Mouse (Mus musculus): ENCODE measurements around the gene Cks2. TPM values are rescaled to one million over a fixed set of nuclear protein-coding genes. Genes with fewer than 3 reads are reported as not detected.
"Not testable (repeated sequence)": the region's sequence is repeated elsewhere in the genome, so short reads cannot be mapped to it uniquely, and the experiment has no call there.

The Cks2 gene
- polyA plus RNA-seq, 1 experiment from 2014 or later, result 414 TPM

DNA sequence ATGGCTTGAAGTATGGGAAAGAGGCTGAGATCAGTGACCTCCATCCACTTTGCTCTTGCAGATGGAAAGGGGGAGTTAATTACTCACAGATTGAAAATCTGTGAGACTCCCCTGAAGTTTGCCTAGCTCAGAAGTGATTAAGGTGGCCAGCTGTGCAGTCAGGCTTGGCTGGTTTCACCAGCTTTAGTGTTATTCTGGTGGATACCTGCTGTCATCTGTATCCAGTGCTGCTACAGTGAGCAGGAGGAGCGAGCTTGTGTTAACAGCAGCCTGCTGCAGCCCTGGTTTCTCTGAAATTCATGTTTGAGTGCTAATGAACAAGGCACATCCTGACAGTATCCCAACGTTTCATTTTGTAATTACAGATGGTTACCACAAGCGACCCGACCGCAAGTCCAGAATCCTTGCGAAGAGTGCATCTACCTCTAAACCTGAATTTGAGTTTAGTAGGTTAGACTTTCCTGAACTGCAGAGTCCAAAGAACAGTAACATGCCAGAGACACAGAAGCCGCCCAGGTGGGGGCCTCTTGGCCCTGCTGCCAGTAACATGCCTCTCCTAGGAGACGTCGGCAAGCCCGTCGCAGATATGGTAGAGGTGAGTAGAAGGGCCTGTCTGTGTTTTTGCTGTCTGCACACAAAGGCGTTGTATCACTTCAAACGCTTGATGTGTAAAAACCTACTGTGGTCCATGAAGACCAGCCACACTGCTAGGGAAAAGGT lies 11.6 kb downstream of the Cks2 start:
- H3K27ac ChIP-seq (ENCODE audit: low read depth, low read length), result 0 out of 2 replicates have a peak overlapping the region, but pooled peaks have one; percentile 4
- ATAC-seq (ENCODE audit: low FRiP score, low TSS enrichment), result peak; percentile 44; the same call in 1 of the 2 replicates

DNA sequence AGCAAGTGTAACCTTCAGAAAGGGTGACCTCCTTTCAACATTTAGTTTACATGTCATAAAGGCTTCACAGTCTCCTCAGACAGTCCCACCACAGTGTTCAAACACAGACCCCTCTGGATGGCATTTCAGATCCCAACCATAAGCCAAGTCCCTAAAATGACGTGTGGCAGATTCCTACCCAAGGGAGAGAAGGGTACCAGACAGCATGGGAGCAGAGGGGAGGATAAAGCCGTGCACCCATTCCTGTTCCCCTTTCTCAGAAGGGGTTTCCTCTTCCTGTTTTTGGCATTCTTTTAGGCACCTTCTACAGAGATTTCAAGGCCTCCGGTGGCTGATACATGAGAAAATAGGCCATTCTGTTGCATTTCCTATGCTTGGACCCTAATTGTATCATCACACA lies 13.1 kb downstream of the Cks2 start:
- H3K9ac ChIP-seq (ENCODE audit: low read depth, low read length), result no peak overlapping the region
- peaks cover 80% of the 10 kb centered on the region for H3K36me3 ChIP-seq (ENCODE audit: control insufficient read depth, insufficient read depth, low read length)
- no peak overlapping the region for H3K27ac ChIP-seq (ENCODE audit: low read depth, low read length)
- H3K9me3 ChIP-seq (ENCODE audit: control insufficient read depth, low read length), result no peaks in the 10 kb centered on the region
- H3K4me2 ChIP-seq (replicated peaks; ENCODE audit: low read depth, low read length), result no peak overlapping the region
- no peaks in the 10 kb centered on the region for H3K27me3 ChIP-seq (ENCODE audit: control insufficient read depth, insufficient read depth, low read length)
- H3K4me1 ChIP-seq (ENCODE audit: control insufficient read depth, insufficient read depth, low read length), result no peaks in the 10 kb centered on the region
- ATAC-seq (ENCODE audit: low FRiP score, low TSS enrichment), result no peak
- 93% methylated on average over 3 of the region's 3 CpGs for WGBS
- no peak overlapping the region for H3K4me3 ChIP-seq (ENCODE audit: low read length)

More for the DNA sequence above, 11.6 kb downstream of the Cks2 start:
- Histone ChIP-seq H3K27me3 (ENCODE audit: control insufficient read depth, insufficient read depth, low read length) (no peaks in the 10 kb centered on the region), H3K4me2 (replicated peaks; ENCODE audit: low read depth, low read length) (no peak overlapping the region), H3K36me3 (ENCODE audit: control insufficient read depth, insufficient read depth, low read length) (peaks cover 73% of the 10 kb centered on the region), H3K4me3 (ENCODE audit: low read length) (no peak overlapping the region), H3K9ac (ENCODE audit: low read depth, low read length) (no peak overlapping the region), H3K9me3 (ENCODE audit: control insufficient read depth, low read length) (no peaks in the 10 kb centered on the region), H3K4me1 (ENCODE audit: control insufficient read depth, insufficient read depth, low read length) (peaks cover 5% of the 10 kb centered on the region; the same call in 1 of the 2 replicates)
- WGBS, result 89% methylated on average over 13 of the region's 13 CpGs

DNA sequence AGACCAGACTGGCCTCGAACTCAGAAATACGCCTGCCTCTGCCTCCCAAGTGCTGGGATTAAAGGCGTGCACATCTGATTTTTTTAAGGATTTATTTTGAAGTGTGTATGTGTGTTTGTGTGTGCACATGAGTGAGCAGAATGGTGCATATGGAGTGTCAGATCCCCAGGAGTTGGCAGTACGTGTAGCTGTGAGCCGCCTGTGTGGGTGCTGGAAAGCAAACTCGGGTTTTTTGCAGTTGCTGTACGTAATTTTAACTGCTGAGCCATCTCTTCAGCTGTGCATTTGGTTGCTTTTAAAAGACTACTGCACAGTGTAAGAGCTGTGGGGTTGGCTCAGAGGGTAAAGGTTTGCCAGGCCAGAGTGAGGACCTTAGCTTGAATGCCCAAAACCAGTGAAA lies 14.5 kb downstream of the Cks2 start:
- Histone ChIP-seq H3K36me3 (ENCODE audit: control insufficient read depth, insufficient read depth, low read length) (peaks cover 79% of the 10 kb centered on the region), H3K27me3 (ENCODE audit: control insufficient read depth, insufficient read depth, low read length) (no peaks in the 10 kb centered on the region), H3K4me3 (ENCODE audit: low read length) (no peak overlapping the region), H3K9ac (ENCODE audit: low read depth, low read length) (no peak overlapping the region), H3K4me1 (ENCODE audit: control insufficient read depth, insufficient read depth, low read length) (no peaks in the 10 kb centered on the region), H3K4me2 (replicated peaks; ENCODE audit: low read depth, low read length) (no peak overlapping the region), H3K27ac (ENCODE audit: low read depth, low read length) (no peak overlapping the region), H3K9me3 (ENCODE audit: control insufficient read depth, low read length) (no peaks in the 10 kb centered on the region)
- ATAC-seq (ENCODE audit: low FRiP score, low TSS enrichment), result no peak
- 97% methylated on average over 7 of the region's 7 CpGs for WGBS

DNA sequence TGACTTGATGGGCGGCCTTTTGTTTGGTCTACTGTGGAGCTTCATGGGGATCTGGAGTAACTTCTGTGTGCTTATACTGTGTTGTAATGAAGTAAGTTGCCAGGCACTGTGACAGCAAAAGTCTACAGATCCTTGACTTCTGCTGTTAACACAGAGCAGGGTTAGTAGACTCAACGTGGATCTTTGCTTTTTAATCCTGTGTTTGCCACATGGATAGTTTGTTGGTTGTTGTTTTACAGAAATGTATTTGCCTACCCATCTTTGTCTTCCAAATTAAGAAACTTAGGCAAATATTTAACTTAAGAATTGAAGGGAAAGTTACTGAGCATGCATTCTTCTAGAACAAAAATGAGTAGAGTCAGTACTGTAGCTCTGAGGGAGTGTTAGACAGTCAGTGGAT lies 18.5 kb downstream of the Cks2 start:
- Histone ChIP-seq H3K9me3 (ENCODE audit: control insufficient read depth, low read length) (no peaks in the 10 kb centered on the region), H3K27me3 (ENCODE audit: control insufficient read depth, insufficient read depth, low read length) (no peaks in the 10 kb centered on the region), H3K4me3 (ENCODE audit: low read length) (no peak overlapping the region), H3K4me2 (replicated peaks; ENCODE audit: low read depth, low read length) (no peak overlapping the region), H3K36me3 (ENCODE audit: control insufficient read depth, insufficient read depth, low read length) (peaks cover 68% of the 10 kb centered on the region), H3K4me1 (ENCODE audit: control insufficient read depth, insufficient read depth, low read length) (no peaks in the 10 kb centered on the region), H3K9ac (ENCODE audit: low read depth, low read length) (no peak overlapping the region), H3K27ac (ENCODE audit: low read depth, low read length) (no peak overlapping the region)
- WGBS, result 83% methylated on average over 2 of the region's 2 CpGs
- no peak for ATAC-seq (ENCODE audit: low FRiP score, low TSS enrichment)

DNA sequence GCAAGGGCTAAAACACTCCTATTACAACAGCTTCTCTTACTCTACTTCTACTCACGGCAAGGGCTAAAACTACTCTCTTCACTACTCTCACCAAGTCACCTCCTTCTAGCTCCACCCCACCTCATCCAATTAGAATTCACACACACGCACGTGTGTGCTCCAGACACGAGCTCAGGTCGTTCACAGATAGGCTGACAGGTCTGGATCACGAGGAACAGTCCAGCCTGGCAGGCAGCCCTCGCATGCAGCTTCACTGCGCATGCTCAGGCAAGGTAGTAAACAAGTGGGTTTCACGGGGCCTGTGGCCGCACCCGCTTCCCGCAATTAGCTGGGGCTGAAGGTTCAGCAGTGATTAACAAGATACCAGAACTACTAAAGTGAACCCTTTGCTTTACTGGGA lies 23.2 kb downstream of the Cks2 start:
- H3K9me3 ChIP-seq (ENCODE audit: control insufficient read depth, low read length); H3K4me3 ChIP-seq (ENCODE audit: low read length); H3K27me3 ChIP-seq (ENCODE audit: control insufficient read depth, insufficient read depth, low read length); H3K27ac ChIP-seq (ENCODE audit: low read depth, low read length); ATAC-seq (ENCODE audit: low FRiP score, low TSS enrichment); H3K4me1 ChIP-seq (ENCODE audit: control insufficient read depth, insufficient read depth, low read length); H3K4me2 ChIP-seq (replicated peaks; ENCODE audit: low read depth, low read length); H3K9ac ChIP-seq (ENCODE audit: low read depth, low read length): not testable (repeated sequence)
- WGBS, result 87% methylated on average over 12 of the region's 12 CpGs
- peaks cover 60% of the 10 kb centered on the region for H3K36me3 ChIP-seq (ENCODE audit: control insufficient read depth, insufficient read depth, low read length)

DNA sequence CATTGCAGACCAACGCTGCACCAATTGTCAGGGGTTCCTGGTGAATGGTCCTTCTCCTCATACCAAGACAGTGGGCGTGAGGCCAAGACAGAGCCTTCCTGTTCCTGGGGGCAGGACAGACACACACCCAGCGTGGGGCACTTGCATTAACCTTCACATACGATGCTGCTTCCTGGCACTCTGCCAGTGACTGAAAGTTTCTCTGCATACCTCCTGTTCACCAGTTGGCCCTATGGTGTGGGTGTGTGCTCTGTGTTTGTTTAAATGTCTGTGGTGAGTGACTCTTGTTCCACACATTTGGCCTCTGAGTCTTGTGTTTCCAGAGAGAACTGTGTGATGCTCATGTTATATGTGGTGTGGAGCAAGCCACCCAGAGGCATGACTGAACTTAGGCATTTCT lies 31.6 kb downstream of the Cks2 start:
- no peak overlapping the region for H3K4me2 ChIP-seq (replicated peaks; ENCODE audit: low read depth, low read length)
- no peak overlapping the region for H3K27ac ChIP-seq (ENCODE audit: low read depth, low read length)
- H3K4me1 ChIP-seq (ENCODE audit: control insufficient read depth, insufficient read depth, low read length), result no peaks in the 10 kb centered on the region
- H3K4me3 ChIP-seq (ENCODE audit: low read length), result no peak overlapping the region
- ATAC-seq (ENCODE audit: low FRiP score, low TSS enrichment), result no peak
- H3K9ac ChIP-seq (ENCODE audit: low read depth, low read length), result no peak overlapping the region
- WGBS, result 82% methylated on average over 4 of the region's 4 CpGs
- H3K27me3 ChIP-seq (ENCODE audit: control insufficient read depth, insufficient read depth, low read length), result no peaks in the 10 kb centered on the region
- H3K9me3 ChIP-seq (ENCODE audit: control insufficient read depth, low read length), result no peaks in the 10 kb centered on the region
- H3K36me3 ChIP-seq (ENCODE audit: control insufficient read depth, insufficient read depth, low read length), result peaks cover 88% of the 10 kb centered on the region

DNA sequence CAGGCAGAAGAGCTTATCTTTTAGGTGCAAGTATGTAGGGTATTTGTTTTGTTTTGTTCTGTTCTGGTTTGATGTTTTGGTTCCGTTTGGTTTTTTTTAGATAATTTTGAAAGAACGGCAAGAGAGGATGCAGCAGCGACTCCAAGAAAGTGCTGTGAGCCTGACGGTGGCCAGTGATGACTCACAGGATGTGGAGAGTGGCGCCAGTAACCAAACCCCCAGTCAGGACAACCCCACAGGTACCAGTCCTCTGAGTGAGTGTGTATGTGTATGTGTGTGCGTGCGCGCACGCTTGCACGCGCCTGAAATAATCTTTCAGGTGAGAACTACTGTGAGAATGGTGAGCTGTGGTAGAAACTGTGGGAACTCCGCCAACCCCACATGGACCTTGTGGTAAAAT lies 32.0 kb downstream of the Cks2 start:
- no peak overlapping the region for H3K4me3 ChIP-seq (ENCODE audit: low read length)
- no peak for ATAC-seq (ENCODE audit: low FRiP score, low TSS enrichment)
- no peak overlapping the region for H3K27ac ChIP-seq (ENCODE audit: low read depth, low read length)
- no peaks in the 10 kb centered on the region for H3K27me3 ChIP-seq (ENCODE audit: control insufficient read depth, insufficient read depth, low read length)
- H3K9me3 ChIP-seq (ENCODE audit: control insufficient read depth, low read length), result no peaks in the 10 kb centered on the region
- no peaks in the 10 kb centered on the region for H3K4me1 ChIP-seq (ENCODE audit: control insufficient read depth, insufficient read depth, low read length)
- peaks cover 89% of the 10 kb centered on the region for H3K36me3 ChIP-seq (ENCODE audit: control insufficient read depth, insufficient read depth, low read length)
- H3K4me2 ChIP-seq (replicated peaks; ENCODE audit: low read depth, low read length), result no peak overlapping the region
- 96% methylated on average over 12 of the region's 12 CpGs for WGBS
- H3K9ac ChIP-seq (ENCODE audit: low read depth, low read length), result no peak overlapping the region

DNA sequence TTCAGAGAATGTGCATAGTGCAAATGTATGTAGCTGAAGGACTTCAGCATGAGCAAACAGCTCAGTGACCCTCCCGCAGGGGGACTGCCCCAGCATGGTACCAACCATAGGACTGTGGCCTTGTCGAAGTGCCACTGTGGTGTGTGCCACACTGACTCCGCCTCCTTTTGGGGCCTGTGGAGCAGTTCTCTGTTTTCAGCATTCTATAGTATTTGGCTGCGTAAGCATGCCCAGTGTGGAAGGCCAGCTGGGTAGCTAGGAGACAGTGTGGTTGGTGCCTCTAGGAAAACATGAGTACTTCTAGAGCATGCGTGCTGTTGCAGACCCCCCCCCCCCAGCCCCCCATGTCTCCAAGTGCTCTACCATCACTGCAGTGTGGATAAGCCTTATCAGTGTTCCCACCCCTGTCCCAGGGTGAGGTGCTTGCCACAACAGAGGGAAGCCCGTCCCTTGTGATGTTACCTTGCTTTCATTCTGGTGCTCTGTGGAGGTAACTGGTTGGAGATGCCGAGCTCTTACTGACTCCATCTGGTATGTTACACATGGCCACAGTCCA lies 32.7 kb downstream of the Cks2 start:
- Histone ChIP-seq H3K4me3 (ENCODE audit: low read length) (no peak overlapping the region), H3K9ac (ENCODE audit: low read depth, low read length) (no peak overlapping the region), H3K9me3 (ENCODE audit: control insufficient read depth, low read length) (no peaks in the 10 kb centered on the region), H3K4me2 (replicated peaks; ENCODE audit: low read depth, low read length) (no peak overlapping the region), H3K36me3 (ENCODE audit: control insufficient read depth, insufficient read depth, low read length) (peaks cover 95% of the 10 kb centered on the region), H3K4me1 (ENCODE audit: control insufficient read depth, insufficient read depth, low read length) (no peaks in the 10 kb centered on the region), H3K27ac (ENCODE audit: low read depth, low read length) (no peak overlapping the region), H3K27me3 (ENCODE audit: control insufficient read depth, insufficient read depth, low read length) (no peaks in the 10 kb centered on the region)
- WGBS, result 93% methylated on average over 7 of the region's 7 CpGs
- no peak for ATAC-seq (ENCODE audit: low FRiP score, low TSS enrichment)

DNA sequence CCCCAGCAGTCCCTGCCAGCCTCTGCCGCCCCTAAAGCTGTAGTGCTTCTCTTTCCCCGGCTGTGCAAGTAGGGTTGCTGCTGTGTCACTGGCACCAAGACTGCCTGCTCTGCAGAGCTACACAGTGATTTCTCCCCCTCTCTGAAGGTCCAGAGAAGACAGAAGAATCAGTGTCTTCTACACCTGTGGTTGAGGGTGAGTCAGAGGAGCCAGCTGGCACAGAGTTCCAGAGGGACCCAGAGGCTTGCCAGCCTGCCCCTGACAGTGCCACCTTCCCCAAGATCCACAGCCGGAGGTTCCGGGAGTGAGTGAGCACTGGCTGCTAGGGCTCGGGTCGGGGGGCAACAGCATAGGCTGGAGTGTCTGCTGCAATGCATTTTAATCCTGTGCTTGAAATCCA lies 33.7 kb downstream of the Cks2 start:
- Histone ChIP-seq H3K9me3 (ENCODE audit: control insufficient read depth, low read length) (no peaks in the 10 kb centered on the region), H3K4me2 (replicated peaks; ENCODE audit: low read depth, low read length) (no peak overlapping the region), H3K4me1 (ENCODE audit: control insufficient read depth, insufficient read depth, low read length) (no peaks in the 10 kb centered on the region), H3K27me3 (ENCODE audit: control insufficient read depth, insufficient read depth, low read length) (no peaks in the 10 kb centered on the region), H3K36me3 (ENCODE audit: control insufficient read depth, insufficient read depth, low read length) (peaks cover 97% of the 10 kb centered on the region), H3K4me3 (ENCODE audit: low read length) (no peak overlapping the region), H3K9ac (ENCODE audit: low read depth, low read length) (no peak overlapping the region), H3K27ac (ENCODE audit: low read depth, low read length) (no peak overlapping the region)
- whole genome bisulfite sequencing, result 92% methylated on average over 6 of the region's 6 CpGs
- ATAC-seq (ENCODE audit: low FRiP score, low TSS enrichment), result no peak

Data from kidney, embryonic 14.5 days (tissue).